In genomic region chr3:122474796-122475195, GRCm38 (mm10) we compare ENCODE assay signal across 15 mouse cellular contexts.
DNase-seq lines count a peak whose midpoint lies in the region; ATAC-seq lines count a peak whose summit lies in the region.
"Had no signal": no experiment of that assay in that cellular context is flagged by ENCODE, and none has a peak within 500 bp of the region (broad histone marks: within the 10 kb centered on the region; RNA-seq: fewer than 3 reads in every experiment).

No protein-coding gene starts in this region.

- 51% methylated on average over 4 of the region's 4 CpGs for WGBS in heart, embryonic 14.5 days
- WGBS in limb, embryonic 10.5 days, result 87% methylated on average over 4 of the region's 4 CpGs
- 64% methylated on average over 4 of the region's 4 CpGs for whole genome bisulfite sequencing in stomach, embryonic 16.5 days

- no peak overlapping the region for H3K27ac ChIP-seq in heart, embryonic 14.5 days (replicated peaks in 1 of 2; ENCODE audit: control insufficient read depth in 1 of 2, insufficient read depth in 1 of 2, low read depth in 2 of 2, low read length in 2 of 2)
- H3K27ac ChIP-seq in limb, embryonic 10.5 days, result 0 out of 2 replicates have a peak overlapping the region, but pooled peaks have one; percentile 61
- H3K27ac ChIP-seq in stomach, embryonic 16.5 days (ENCODE audit: low read length), result no peak overlapping the region
- H3K27ac ChIP-seq: embryonic facial prominence, embryonic 12.5 days; limb, embryonic 13.5 days; liver, embryonic 15.5 days; neural tube, embryonic 12.5 days had no signal

- intact Hi-C loops in heart, postnatal 14 days (cut with DNase I), result no loop called here

- no peaks in the 10 kb centered on the region for H3K36me3 ChIP-seq in heart, embryonic 14.5 days (ENCODE audit: control insufficient read depth, insufficient read depth, low read length)
- no peaks in the 10 kb centered on the region for H3K36me3 ChIP-seq in limb, embryonic 10.5 days
- H3K36me3 ChIP-seq in stomach, embryonic 16.5 days (ENCODE audit: control insufficient read depth, insufficient read depth, low read length), result no peaks in the 10 kb centered on the region
- H3K36me3 ChIP-seq: embryonic facial prominence, embryonic 12.5 days; heart, embryonic 13.5 days; limb, embryonic 13.5 days; liver, embryonic 15.5 days; neural tube, embryonic 12.5 days had no signal

- H3K4me1 ChIP-seq in heart, embryonic 14.5 days (ENCODE audit: control insufficient read depth in 2 of 2, insufficient read depth in 2 of 2, low read length in 2 of 2), result peaks cover 20 to 26% of the 10 kb centered on the region in 2 experiments
- H3K4me1 ChIP-seq in limb, embryonic 10.5 days, result peaks cover 64% of the 10 kb centered on the region
- H3K4me1 ChIP-seq in stomach, embryonic 16.5 days (ENCODE audit: control insufficient read depth, insufficient read depth, low read length), result peaks cover 19% of the 10 kb centered on the region

- peaks cover 88% of the 10 kb centered on the region for H3K27me3 ChIP-seq in heart, embryonic 14.5 days (ENCODE audit: control insufficient read depth, insufficient read depth, low read length)
- H3K27me3 ChIP-seq in limb, embryonic 10.5 days (ENCODE audit: low read depth, poor library complexity, severe bottlenecking), result no peaks in the 10 kb centered on the region
- H3K27me3 ChIP-seq in stomach, embryonic 16.5 days (ENCODE audit: control insufficient read depth, insufficient read depth, low read length), result no peaks in the 10 kb centered on the region
- H3K27me3 ChIP-seq: embryonic facial prominence, embryonic 12.5 days; limb, embryonic 13.5 days; liver, embryonic 15.5 days; neural tube, embryonic 12.5 days had no signal

- H3K9ac ChIP-seq in heart, embryonic 14.5 days (ENCODE audit: low read length), result no peak overlapping the region
- H3K9ac ChIP-seq in stomach, embryonic 16.5 days (ENCODE audit: low read length), result no peak overlapping the region
- H3K9ac ChIP-seq: embryonic facial prominence, embryonic 12.5 days; heart, embryonic 13.5 days; limb, embryonic 13.5 days; liver, embryonic 15.5 days; neural tube, embryonic 12.5 days had no signal

- peak overlapping the region; percentile 51; the same call in 1 of the 2 replicates for H3K4me2 ChIP-seq in heart, embryonic 14.5 days (ENCODE audit: low read length)
- no peak overlapping the region for H3K4me2 ChIP-seq in stomach, embryonic 16.5 days (ENCODE audit: low read depth, low read length)
- H3K4me2 ChIP-seq: limb, embryonic 13.5 days; liver, embryonic 15.5 days; neural tube, embryonic 12.5 days had no signal

- no peak for DNase-seq in heart, postnatal 14 days
- DNase-seq in lung, postnatal 36 days, result peak; percentile 64
- DNase-seq in lung, postnatal 4 days, result no peak
- DNase-seq in limb, embryonic 10.5 days (ENCODE audit: low spot score), result no peak
- no peak for DNase-seq in urinary bladder, postnatal 4 days (ENCODE audit: low spot score in 2 of 2)
- DNase-seq in ovary, adult 18-20 months (ENCODE audit: low spot score), result no peak
- DNase-seq: cerebellum, adult 11 months had no signal

- H3K4me3 ChIP-seq in heart, embryonic 14.5 days (ENCODE audit: control insufficient read depth in 1 of 2, insufficient read depth in 1 of 2, low read depth in 1 of 2, low read length in 2 of 2), result no peak overlapping the region
- no peak overlapping the region for H3K4me3 ChIP-seq in limb, embryonic 10.5 days
- H3K4me3 ChIP-seq in stomach, embryonic 16.5 days (replicated peaks; ENCODE audit: low read length), result no peak overlapping the region
- H3K4me3 ChIP-seq: embryonic facial prominence, embryonic 12.5 days; heart, embryonic 13.5 days; limb, embryonic 13.5 days; liver, embryonic 15.5 days; neural tube, embryonic 12.5 days had no signal

- no peaks in the 10 kb centered on the region for H3K9me3 ChIP-seq in heart, embryonic 14.5 days (ENCODE audit: control insufficient read depth, low read length)
- H3K9me3 ChIP-seq in limb, embryonic 10.5 days (replicated peaks), result no peaks in the 10 kb centered on the region
- H3K9me3 ChIP-seq in stomach, embryonic 16.5 days (replicated peaks; ENCODE audit: control insufficient read depth, low read length), result no peaks in the 10 kb centered on the region
- H3K9me3 ChIP-seq: embryonic facial prominence, embryonic 12.5 days; heart, embryonic 13.5 days; limb, embryonic 13.5 days; liver, embryonic 15.5 days; megakaryocyte, embryonic 14.5 days; neural tube, embryonic 12.5 days had no signal

- no peak for ATAC-seq in heart, embryonic 14.5 days (ENCODE audit: insufficient number of reproducible peaks, insufficient read depth, low FRiP score, low read depth)
- 0 out of 2 replicates have a peak, but pooled peaks have one; percentile 27 for ATAC-seq in stomach, embryonic 16.5 days (ENCODE audit: insufficient read depth, low FRiP score)
